Mouse (Mus musculus): Measurements from ENCODE around the gene Obsl1. TPM values are rescaled to one million over a fixed set of nuclear protein-coding genes. Genes with fewer than 3 reads are reported as not detected.

Gene Obsl1
- polyA plus RNA-seq, 1 experiment = 6.4 TPM

GRCm38 (mm10) chr1:75533325-75534252 lies 27.3 kb upstream of the Obsl1 start:
- 0 out of 2 replicates have a peak, but pooled peaks cover 2% of the 10 kb centered on the region for H3K36me3 ChIP-seq (ENCODE audit: control insufficient read depth, insufficient read depth, low read length)
- H3K27me3 ChIP-seq (replicated peaks; ENCODE audit: control insufficient read depth, insufficient read depth, low read length) = no peaks in the 10 kb centered on the region
- no peak overlapping the region for H3K27ac ChIP-seq (ENCODE audit: insufficient read depth, low read depth, low read length)
- TF ChIP-seq CTCF (conservative IDR thresholded peaks at IDR 0.05; ENCODE audit: insufficient read depth, insufficient read length, low read depth, low read length) (no peak), POLR2A (IDR thresholded peaks at IDR 0.05; ENCODE audit: low read depth, low read length) (no peak)
- DNase-seq = no peak
- H3K4me3 ChIP-seq (ENCODE audit: insufficient read depth, low read depth, low read length) = no peak overlapping the region
- no peaks in the 10 kb centered on the region for H3K4me1 ChIP-seq (ENCODE audit: control insufficient read depth, insufficient read depth, low read length)
- WGBS = 73% methylated on average over 19 of the region's 19 CpGs

- WGBS = 65% methylated on average over 19 of the region's 19 CpGs
- no peaks in the 10 kb centered on the region for H3K4me1 ChIP-seq (ENCODE audit: control insufficient read depth, insufficient read depth, low read length)
- no peaks in the 10 kb centered on the region for H3K27me3 ChIP-seq (replicated peaks; ENCODE audit: control insufficient read depth, insufficient read depth, low read length)
- 0 out of 2 replicates have a peak, but pooled peaks cover 2% of the 10 kb centered on the region for H3K36me3 ChIP-seq (ENCODE audit: control insufficient read depth, insufficient read depth, low read length)
- no peak overlapping the region for H3K4me3 ChIP-seq (ENCODE audit: insufficient read depth, low read depth, low read length)
- no peak for TF ChIP-seq CTCF (conservative IDR thresholded peaks at IDR 0.05; ENCODE audit: insufficient read depth, insufficient read length, low read depth, low read length)
- no peak for TF ChIP-seq POLR2A (IDR thresholded peaks at IDR 0.05; ENCODE audit: low read depth, low read length)
- no peak overlapping the region for H3K27ac ChIP-seq (ENCODE audit: insufficient read depth, low read depth, low read length)
- no peak for DNase-seq
These were observed 26.3 kb upstream of the Obsl1 start for GRCm38 (mm10) chr1:75532280-75533172.

GRCm38 (mm10) chr1:75530546-75530945 lies 24.3 kb upstream of the Obsl1 start:
- Histone ChIP-seq H3K27ac (ENCODE audit: insufficient read depth, low read depth, low read length) (no peak overlapping the region), H3K27me3 (replicated peaks; ENCODE audit: control insufficient read depth, insufficient read depth, low read length) (no peaks in the 10 kb centered on the region), H3K4me3 (ENCODE audit: insufficient read depth, low read depth, low read length) (no peak overlapping the region), H3K4me1 (ENCODE audit: control insufficient read depth, insufficient read depth, low read length) (no peaks in the 10 kb centered on the region), H3K36me3 (ENCODE audit: control insufficient read depth, insufficient read depth, low read length) (0 out of 2 replicates have a peak, but pooled peaks cover 2% of the 10 kb centered on the region)
- 74% methylated on average over 4 of the region's 4 CpGs for WGBS
- TF ChIP-seq POLR2A (IDR thresholded peaks at IDR 0.05; ENCODE audit: low read depth, low read length) = no peak
- TF ChIP-seq CTCF (conservative IDR thresholded peaks at IDR 0.05; ENCODE audit: insufficient read depth, insufficient read length, low read depth, low read length) = no peak
- DNase-seq = no peak

GRCm38 (mm10) chr1:75524679-75525078 lies 18.4 kb upstream of the Obsl1 start:
- WGBS = 93% methylated on average over 7 of the region's 7 CpGs
- H3K27ac ChIP-seq (ENCODE audit: insufficient read depth, low read depth, low read length) = no peak overlapping the region
- no peak overlapping the region for H3K4me3 ChIP-seq (ENCODE audit: insufficient read depth, low read depth, low read length)
- no peaks in the 10 kb centered on the region for H3K36me3 ChIP-seq (ENCODE audit: control insufficient read depth, insufficient read depth, low read length)
- TF ChIP-seq CTCF (conservative IDR thresholded peaks at IDR 0.05; ENCODE audit: insufficient read depth, insufficient read length, low read depth, low read length) (no peak), POLR2A (IDR thresholded peaks at IDR 0.05; ENCODE audit: low read depth, low read length) (no peak)
- no peaks in the 10 kb centered on the region for H3K27me3 ChIP-seq (replicated peaks; ENCODE audit: control insufficient read depth, insufficient read depth, low read length)
- DNase-seq = no peak
- H3K4me1 ChIP-seq (ENCODE audit: control insufficient read depth, insufficient read depth, low read length) = no peaks in the 10 kb centered on the region; the same call in 1 of the 2 replicates

- Histone ChIP-seq H3K27me3 (replicated peaks; ENCODE audit: control insufficient read depth, insufficient read depth, low read length) (no peaks in the 10 kb centered on the region), H3K4me1 (ENCODE audit: control insufficient read depth, insufficient read depth, low read length) (no peaks in the 10 kb centered on the region; the same call in 1 of the 2 replicates), H3K36me3 (ENCODE audit: control insufficient read depth, insufficient read depth, low read length) (no peaks in the 10 kb centered on the region), H3K4me3 (ENCODE audit: insufficient read depth, low read depth, low read length) (peak within 1 kb of the TSS; percentile 70), H3K27ac (ENCODE audit: insufficient read depth, low read depth, low read length) (peak within 1 kb of the TSS; percentile 85)
- under 1% methylated on average over 46 of the region's 46 CpGs for WGBS
- peak; percentile 95 for DNase-seq
- TF ChIP-seq CTCF (conservative IDR thresholded peaks at IDR 0.05; ENCODE audit: insufficient read depth, insufficient read length, low read depth, low read length) = no peak
- peak; percentile 50 for TF ChIP-seq POLR2A (IDR thresholded peaks at IDR 0.05; ENCODE audit: low read depth, low read length)
These were observed 15.2 kb upstream of the Obsl1 start, which contains the start of gene Stk11ip for GRCm38 (mm10) chr1:75521321-75522031. Gene Stk11ip, plus strand, starts transcription at chr1:75521529.

- no peaks in the 10 kb centered on the region for H3K27me3 ChIP-seq (replicated peaks; ENCODE audit: control insufficient read depth, insufficient read depth, low read length)
- H3K4me3 ChIP-seq (ENCODE audit: insufficient read depth, low read depth, low read length) = no peak overlapping the region
- no peak for DNase-seq
- H3K27ac ChIP-seq (ENCODE audit: insufficient read depth, low read depth, low read length) = no peak overlapping the region
- no peaks in the 10 kb centered on the region for H3K36me3 ChIP-seq (ENCODE audit: control insufficient read depth, insufficient read depth, low read length)
- WGBS = 68% methylated on average over 5 of the region's 5 CpGs
- no peaks in the 10 kb centered on the region; the same call in 1 of the 2 replicates for H3K4me1 ChIP-seq (ENCODE audit: control insufficient read depth, insufficient read depth, low read length)
- no peak for TF ChIP-seq CTCF (conservative IDR thresholded peaks at IDR 0.05; ENCODE audit: insufficient read depth, insufficient read length, low read depth, low read length)
- TF ChIP-seq POLR2A (IDR thresholded peaks at IDR 0.05; ENCODE audit: low read depth, low read length) = no peak
These were observed 13.3 kb upstream of the Obsl1 start for GRCm38 (mm10) chr1:75519576-75519975.
